Mouse (Mus musculus) lung, postnatal 0 days (tissue): ENCODE measurements around the gene Camsap1.

Experiments
- CTCF ChIP-seq: IDR thresholded peaks from 2 replicates; pipeline ENCODE4 v1.5.1; 2016; ENCODE audit warnings: antibody characterized with exemption, mild to moderate bottlenecking
- EP300 ChIP-seq: IDR thresholded peaks from 2 replicates; pipeline ENCODE4 v1.6.1; 2016; ENCODE audit warnings: antibody characterized with exemption, mild to moderate bottlenecking, control low read depth

DNA sequence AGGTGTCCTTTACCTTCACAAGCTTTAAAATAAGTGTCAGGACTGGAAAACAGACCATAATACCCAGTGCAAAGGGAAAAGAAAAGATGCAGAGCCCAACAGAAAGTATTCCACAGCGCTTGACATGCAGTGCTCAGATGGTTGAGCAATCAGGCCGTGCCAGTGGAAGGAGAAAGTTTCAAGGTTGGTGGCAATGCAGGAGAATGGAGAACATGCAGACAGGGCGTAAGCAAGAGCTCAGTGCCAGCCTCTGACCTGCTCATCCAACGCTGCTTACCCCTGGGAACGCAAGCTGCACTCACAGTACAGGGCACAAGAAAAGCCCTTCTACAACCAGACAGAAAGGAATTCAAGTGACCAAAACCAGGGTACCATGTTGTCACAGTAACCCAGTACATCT lies 18.1 kb upstream of the Camsap1 start:
- no peak for TF ChIP-seq CTCF
- TF ChIP-seq EP300, result no peak
